Mouse (Mus musculus): ENCODE measurements around the gene Mettl23.
"Not testable (repeated sequence)": the region's sequence is repeated elsewhere in the genome, so short reads cannot be mapped to it uniquely, and the experiment has no call there.

Mettl23 gene

GRCm38 (mm10) chr11:116884061-116884460 lies 41.0 kb downstream of the Mettl23 start:
- no peak for DNase-seq

DNA sequence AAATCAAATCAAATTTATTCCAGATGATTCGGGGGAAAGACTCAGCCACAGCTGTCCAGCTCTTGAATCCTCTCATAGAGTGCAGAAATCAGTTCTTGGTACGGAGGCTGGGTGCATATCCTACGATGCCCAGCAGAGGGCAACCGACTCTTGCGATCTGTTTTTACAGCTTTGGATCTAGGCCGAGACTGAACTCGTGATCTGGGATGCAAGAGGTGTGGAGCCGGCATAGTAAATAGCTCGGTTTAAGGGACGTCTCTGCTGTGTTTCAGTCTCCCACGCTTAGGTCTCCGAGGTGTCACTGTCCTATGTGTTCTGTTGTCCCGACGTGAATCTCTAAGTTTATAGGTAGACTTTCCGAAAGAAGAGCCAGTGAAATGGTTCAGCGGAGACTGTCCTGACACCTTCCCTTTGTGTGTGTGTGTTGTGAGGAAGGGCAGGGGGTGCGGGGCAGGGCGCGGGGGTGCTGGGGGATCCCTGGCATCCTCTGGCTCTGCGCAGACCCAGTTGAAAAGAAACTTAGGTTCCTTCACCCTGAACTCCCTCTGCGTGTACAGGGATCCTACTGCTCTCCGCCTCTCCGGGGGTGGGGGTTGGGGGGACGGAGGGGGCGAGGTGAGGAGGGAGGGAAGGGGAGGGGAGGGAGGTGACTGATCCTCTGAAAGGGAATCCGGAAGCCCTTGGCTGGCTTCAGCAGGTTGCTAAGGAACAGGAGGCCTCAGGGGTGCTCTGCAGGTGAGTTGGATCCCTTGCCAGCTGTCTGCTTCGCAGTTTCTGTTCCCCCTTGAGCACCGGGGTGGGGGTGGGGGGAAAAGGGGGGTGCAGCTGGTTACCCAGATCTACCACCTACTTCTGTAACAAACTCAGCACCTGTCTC lies 42.4 kb downstream of the Mettl23 start:
- DNase-seq: peak; percentile 76 to 77

GRCm38 (mm10) chr11:116887136-116887535 lies 44.1 kb downstream of the Mettl23 start:
- DNase-seq: no peak

- DNase-seq: no peak
Observed at GRCm38 (mm10) chr11:116893532-116894442, 50.7 kb downstream of the Mettl23 start.

DNA sequence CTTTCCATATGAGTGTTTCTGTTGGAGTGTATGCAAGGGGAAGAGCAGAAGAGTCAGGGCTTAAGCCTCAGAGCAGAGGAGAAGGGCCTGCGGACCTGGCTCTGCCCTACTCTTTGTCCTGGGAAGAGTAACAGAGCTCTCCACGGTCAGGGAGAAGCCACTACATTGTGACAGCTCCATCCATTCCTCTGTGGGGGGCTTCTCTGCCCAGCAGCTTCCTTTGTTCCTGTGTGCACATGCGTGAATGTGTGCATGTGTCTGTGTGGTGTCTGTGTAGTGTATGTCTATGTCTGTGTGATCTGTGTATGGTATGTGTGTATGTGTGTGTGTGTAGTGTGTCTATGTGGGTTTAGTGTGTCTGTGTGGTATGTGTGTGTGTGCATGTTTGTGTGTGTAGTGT lies 52.3 kb downstream of the Mettl23 start:
- no peak for DNase-seq

GRCm38 (mm10) chr11:116899247-116899646 lies 56.2 kb downstream of the Mettl23 start:
- no peak for DNase-seq

DNA sequence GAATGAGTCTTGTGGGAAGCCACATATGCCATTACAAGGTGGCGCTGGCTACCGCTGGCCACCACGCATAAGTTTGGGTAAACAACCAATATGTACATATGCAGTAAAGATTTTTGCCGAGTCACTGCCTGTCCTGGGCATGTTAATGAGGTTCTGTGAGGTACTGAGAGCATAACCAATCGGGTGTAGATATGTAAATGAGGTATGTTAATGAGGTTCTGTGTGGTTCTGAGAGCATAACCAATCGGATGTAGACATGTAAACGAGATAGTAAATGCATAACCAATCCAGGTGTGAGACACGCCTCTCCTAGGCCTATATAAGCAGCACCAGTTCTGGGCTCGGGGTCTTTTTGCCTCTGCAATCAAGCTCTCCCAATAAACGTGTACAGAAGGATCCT lies 59.5 kb downstream of the Mettl23 start:
- DNase-seq: not testable (repeated sequence)

All from B cell, adult 2 months (primary cell).